Mouse (Mus musculus): ENCODE measurements at regions not wholly inside any gene's neighbourhood (a gene's known extent, or its start where the extent isn't known, plus 50 kb on each side); places are given as distances from the start of the nearest gene placed in this dataset.

DNA sequence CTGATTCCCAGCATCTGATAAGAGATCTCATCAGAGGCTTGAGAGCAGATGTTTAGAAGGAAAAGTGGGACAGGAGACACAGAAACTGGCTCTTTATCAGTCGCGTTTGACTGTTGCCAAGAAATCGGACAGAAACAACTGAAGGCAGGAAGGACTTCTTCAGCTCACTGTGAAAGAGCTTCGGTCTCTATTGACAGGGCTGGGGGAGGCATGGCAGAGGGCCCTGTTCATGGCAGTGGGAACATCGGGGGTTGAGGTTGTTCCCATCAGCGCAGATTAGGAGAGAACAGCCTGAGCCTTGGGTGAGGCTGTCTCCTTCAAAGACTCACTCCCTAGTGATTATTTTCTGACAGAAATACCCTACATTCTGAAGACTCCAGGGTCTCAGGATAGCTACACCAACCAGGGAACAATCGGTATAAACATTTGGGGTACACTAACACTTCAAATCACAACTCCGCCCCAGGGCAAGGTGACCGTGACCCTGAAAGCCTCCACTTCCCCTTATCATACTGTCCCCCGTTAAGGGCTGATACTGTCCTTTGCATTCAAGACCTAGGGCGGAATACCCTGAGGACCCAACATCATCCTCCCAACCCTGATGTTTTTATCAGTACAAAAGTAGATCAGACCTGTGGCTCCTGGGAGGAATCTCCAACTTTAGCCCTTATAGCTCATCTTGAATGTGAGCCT, 144.8 kb upstream of the Eci2 start:
- no peak for TF ChIP-seq MXI1 (IDR thresholded peaks at IDR 0.05; ENCODE audit: low read depth, low read length)
- no peak for TF ChIP-seq POLR2A (IDR thresholded peaks at IDR 0.05; ENCODE audit: low read depth, low read length)

Data from CH12.LX (cell line).